Mouse (Mus musculus): ENCODE results near the gene Mllt10. TPM values are rescaled to one million over a fixed set of nuclear protein-coding genes. Genes with fewer than 3 reads are reported as not detected.

The Mllt10 gene
- total and polyA plus RNA-seq, 3 experiments, result 33.3 to 64.1 TPM; not detected in 1

- Histone ChIP-seq H3K27ac (ENCODE audit: control insufficient read depth, low read depth, low read length) (no peak overlapping the region), H3K79me2 (ENCODE audit: control insufficient read depth, insufficient read depth, low read length, poor library complexity) (no peaks in the 10 kb centered on the region), H3K9me3 (replicated peaks; ENCODE audit: insufficient read depth, low read length) (no peaks in the 10 kb centered on the region), H3K36me3 (ENCODE audit: control insufficient read depth in 1 of 2, insufficient read depth in 2 of 2, low read length in 2 of 2) (no peaks in the 10 kb centered on the region), H3K4me3 (ENCODE audit: control insufficient read depth in 1 of 2, insufficient read depth in 1 of 2, low read depth in 2 of 2, low read length in 2 of 2) (no peak overlapping the region), H3K27me3 (ENCODE audit: control insufficient read depth in 1 of 2, insufficient read depth in 2 of 2, low read length in 2 of 2) (no peaks in the 10 kb centered on the region), H3K9ac (ENCODE audit: control insufficient read depth, low read depth, low read length, poor library complexity, severe bottlenecking) (no peak overlapping the region), H3K4me1 (ENCODE audit: control insufficient read depth in 1 of 2, insufficient read depth in 2 of 2, low read length in 2 of 2) (no peaks in the 10 kb centered on the region)
- TF ChIP-seq ZMIZ1 (IDR thresholded peaks at IDR 0.05; ENCODE audit: low read depth, low read length), result no peak
- TF ChIP-seq MAFK (IDR thresholded peaks at IDR 0.05; ENCODE audit: borderline replicate concordance, low read depth, low read length), result no peak
- no peak for TF ChIP-seq ZKSCAN1 (IDR thresholded peaks at IDR 0.05; ENCODE audit: low read depth, low read length)
- TF ChIP-seq USF2 (IDR thresholded peaks at IDR 0.05; ENCODE audit: borderline replicate concordance in 1 of 2, insufficient read depth in 1 of 2, low read depth in 1 of 2, low read length in 2 of 2), result no peak
- TF ChIP-seq MAZ (IDR thresholded peaks at IDR 0.05; ENCODE audit: low read depth, low read length), result no peak
- TF ChIP-seq ELF1 (IDR thresholded peaks at IDR 0.05; ENCODE audit: low read depth, low read length), result no peak
- TF ChIP-seq MAX (IDR thresholded peaks at IDR 0.05; ENCODE audit: low read length), result no peak
- TF ChIP-seq POLR2AphosphoS5 (IDR thresholded peaks at IDR 0.05; ENCODE audit: borderline replicate concordance, low read depth, low read length), result no peak
- TF ChIP-seq GABPA (IDR thresholded peaks at IDR 0.05; ENCODE audit: low read depth, low read length), result no peak
- TF ChIP-seq CTCF (IDR thresholded peaks at IDR 0.05 in 2 of 3, conservative IDR thresholded peaks at IDR 0.05 in 1 of 3; ENCODE audit: control insufficient read depth in 1 of 3, insufficient read depth in 1 of 3, low read depth in 2 of 3, low read length in 3 of 3, poor library complexity in 1 of 3, severe bottlenecking in 1 of 3), result no peak
- no peak for TF ChIP-seq GATA1 (IDR thresholded peaks at IDR 0.05; ENCODE audit: low read depth, low read length)
- no peak for TF ChIP-seq CHD2 (IDR thresholded peaks at IDR 0.05; ENCODE audit: low read length)
- TF ChIP-seq MXI1 (IDR thresholded peaks at IDR 0.05; ENCODE audit: low read depth, low read length), result no peak
- TF ChIP-seq ZC3H11A (IDR thresholded peaks at IDR 0.05; ENCODE audit: low read depth, low read length), result no peak
- TF ChIP-seq POLR2AphosphoS2 (IDR thresholded peaks at IDR 0.05; ENCODE audit: low read length), result no peak
- TF ChIP-seq E2F4 (IDR thresholded peaks at IDR 0.05; ENCODE audit: borderline replicate concordance, low read depth, low read length), result no peak
- no peak for DNase-seq (ENCODE audit: low read depth, low spot score)
These were observed 39.5 kb upstream of the Mllt10 start for GRCm38 (mm10) chr2:18015581-18015980.

GRCm38 (mm10) chr2:18016639-18017038, 38.4 kb upstream of the Mllt10 start:
- DNase-seq (ENCODE audit: low read depth, low spot score), result no peak

More at GRCm38 (mm10) chr2:18016639-18017038, 38.4 kb upstream of the Mllt10 start:
- no peaks in the 10 kb centered on the region for H3K9me3 ChIP-seq (replicated peaks; ENCODE audit: insufficient read depth, low read length)
- no peaks in the 10 kb centered on the region for H3K27me3 ChIP-seq (ENCODE audit: control insufficient read depth in 1 of 2, insufficient read depth in 2 of 2, low read length in 2 of 2)
- H3K27ac ChIP-seq (ENCODE audit: control insufficient read depth, low read depth, low read length), result no peak overlapping the region
- H3K9ac ChIP-seq (ENCODE audit: control insufficient read depth, low read depth, low read length, poor library complexity, severe bottlenecking), result no peak overlapping the region
- no peaks in the 10 kb centered on the region for H3K79me2 ChIP-seq (ENCODE audit: control insufficient read depth, insufficient read depth, low read length, poor library complexity)
- H3K4me3 ChIP-seq (ENCODE audit: control insufficient read depth in 1 of 2, insufficient read depth in 1 of 2, low read depth in 2 of 2, low read length in 2 of 2), result no peak overlapping the region
- no peaks in the 10 kb centered on the region for H3K36me3 ChIP-seq (ENCODE audit: control insufficient read depth in 1 of 2, insufficient read depth in 2 of 2, low read length in 2 of 2)
- H3K4me1 ChIP-seq (ENCODE audit: control insufficient read depth in 1 of 2, insufficient read depth in 2 of 2, low read length in 2 of 2), result no peaks in the 10 kb centered on the region
- TF ChIP-seq ZNF384 (IDR thresholded peaks at IDR 0.05; ENCODE audit: low read depth, low read length), result peak; percentile 55
- TF ChIP-seq HCFC1 (IDR thresholded peaks at IDR 0.05; ENCODE audit: low read depth, low read length), result no peak

Data from MEL (cell line).